Comparison of ENCODE assay signal across 27 mouse cellular contexts in the genomic region with DNA sequence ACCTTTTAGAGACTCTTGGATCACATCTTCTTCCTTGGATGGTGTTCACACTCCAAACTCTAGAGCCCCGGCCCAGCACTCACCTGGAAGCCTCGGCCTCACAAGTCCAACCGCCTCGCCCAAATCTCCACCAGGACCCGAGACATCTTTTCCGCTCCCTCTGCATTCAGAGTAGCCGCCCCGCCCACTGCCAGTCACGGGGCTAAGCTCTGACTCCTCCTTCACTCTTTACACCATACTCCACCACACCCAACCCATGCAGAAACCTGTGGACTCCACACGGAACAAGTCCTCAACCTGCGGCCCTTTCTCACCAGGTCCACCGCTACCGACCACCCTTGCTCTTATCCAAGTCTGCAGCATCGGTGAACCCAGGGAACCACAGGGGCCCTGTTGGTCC. TPM values are rescaled to one million over a fixed set of nuclear protein-coding genes. Genes with fewer than 3 reads are reported as not detected.
DNase-seq lines count a peak whose midpoint lies in the region; ATAC-seq and TF ChIP-seq lines count a peak whose summit lies in the region.
"Had no signal": no experiment of that assay in that cellular context is flagged by ENCODE, and none has a peak within 500 bp of the region (broad histone marks: within the 10 kb centered on the region; RNA-seq: fewer than 3 reads in every experiment).

No protein-coding gene starts in this region.

- ATAC-seq in limb, embryonic 12.5 days (ENCODE audit: insufficient number of reproducible peaks, insufficient read depth, low FRiP score, low TSS enrichment, low read depth), result 0 out of 2 replicates have a peak, but pooled peaks have one; percentile 26
- peak; percentile 64 for ATAC-seq in intestine, embryonic 16.5 days
- ATAC-seq: forebrain, embryonic 14.5 days had no signal

- no peak for DNase-seq in heart, embryonic 10.5 days (ENCODE audit: low spot score)
- DNase-seq in heart, adult 11 months, result no peak
- no peak for DNase-seq in limb, embryonic 10.5 days (ENCODE audit: low spot score)
- DNase-seq in kidney, adult 2 months, result no peak
- no peak for DNase-seq in midbrain, embryonic 10.5 days (ENCODE audit: low spot score)
- DNase-seq in urinary bladder, postnatal 25 days (ENCODE audit: low spot score), result no peak
- DNase-seq: adrenal gland, postnatal 10 days; cerebellum, adult 8-10 months; cerebellum, postnatal 36 days; gastrocnemius, postnatal 25 days; heart, adult 18-20 months; heart, postnatal 36 days; kidney, adult 8-10 months; kidney, postnatal 4 days; lung, postnatal 36 days; thymus, adult 18-20 months; thymus, postnatal 25 days had no signal

- no peak overlapping the region for H3K9ac ChIP-seq in limb, embryonic 12.5 days (replicated peaks)
- H3K9ac ChIP-seq in intestine, embryonic 16.5 days (ENCODE audit: low read depth, low read length), result no peak overlapping the region
- H3K9ac ChIP-seq: embryonic facial prominence, embryonic 12.5 days; heart, embryonic 15.5 days; hindbrain, embryonic 12.5 days; liver, embryonic 15.5 days; lung, embryonic 15.5 days; midbrain, embryonic 12.5 days had no signal

- no peak overlapping the region for H3K4me2 ChIP-seq in limb, embryonic 12.5 days
- H3K4me2 ChIP-seq in intestine, embryonic 16.5 days (ENCODE audit: low read depth, low read length), result no peak overlapping the region
- H3K4me2 ChIP-seq: embryonic facial prominence, embryonic 12.5 days; heart, embryonic 15.5 days; hindbrain, embryonic 12.5 days; liver, embryonic 15.5 days; lung, embryonic 15.5 days; midbrain, embryonic 12.5 days had no signal

- TF ChIP-seq CTCF in kidney, adult 2 months (conservative IDR thresholded peaks at IDR 0.05; ENCODE audit: insufficient read depth, insufficient read length, low read depth, low read length), result no peak

- no peaks in the 10 kb centered on the region for H3K9me3 ChIP-seq in heart, embryonic 10.5 days
- H3K9me3 ChIP-seq in limb, embryonic 12.5 days, result no peaks in the 10 kb centered on the region; the same call in 1 of the 2 replicates
- H3K9me3 ChIP-seq in limb, embryonic 10.5 days (replicated peaks), result no peaks in the 10 kb centered on the region
- H3K9me3 ChIP-seq in intestine, embryonic 16.5 days (ENCODE audit: control insufficient read depth, low read length), result no peaks in the 10 kb centered on the region
- 0 out of 2 replicates have a peak, but pooled peaks cover 3% of the 10 kb centered on the region for H3K9me3 ChIP-seq in midbrain, embryonic 10.5 days (replicated peaks)
- H3K9me3 ChIP-seq: embryonic facial prominence, embryonic 12.5 days; heart, embryonic 15.5 days; hindbrain, embryonic 12.5 days; liver, embryonic 15.5 days; lung, embryonic 15.5 days; midbrain, embryonic 12.5 days had no signal

- WGBS in heart, embryonic 10.5 days, result 75% methylated on average over 14 of the region's 14 CpGs
- 88% methylated on average over 14 of the region's 14 CpGs for WGBS in limb, embryonic 12.5 days
- 83% methylated on average over 14 of the region's 14 CpGs for WGBS in limb, embryonic 10.5 days
- 86% methylated on average over 14 of the region's 14 CpGs for WGBS in intestine, embryonic 16.5 days
- 90% methylated on average over 14 of the region's 14 CpGs for WGBS in kidney, adult 2 months
- 76% methylated on average over 14 of the region's 14 CpGs for WGBS in midbrain, embryonic 10.5 days

- no peaks in the 10 kb centered on the region for H3K27me3 ChIP-seq in heart, embryonic 10.5 days (ENCODE audit: insufficient read depth, poor library complexity, severe bottlenecking)
- H3K27me3 ChIP-seq in limb, embryonic 12.5 days, result no peaks in the 10 kb centered on the region
- H3K27me3 ChIP-seq in limb, embryonic 10.5 days (ENCODE audit: low read depth, poor library complexity, severe bottlenecking), result no peaks in the 10 kb centered on the region
- no peaks in the 10 kb centered on the region for H3K27me3 ChIP-seq in intestine, embryonic 16.5 days (replicated peaks; ENCODE audit: control insufficient read depth, insufficient read depth, low read length)
- no peaks in the 10 kb centered on the region for H3K27me3 ChIP-seq in kidney, adult 2 months (replicated peaks; ENCODE audit: control insufficient read depth, insufficient read depth, low read length)
- H3K27me3 ChIP-seq in midbrain, embryonic 10.5 days (ENCODE audit: low read depth, poor library complexity, severe bottlenecking), result no peaks in the 10 kb centered on the region
- H3K27me3 ChIP-seq: embryonic facial prominence, embryonic 12.5 days; heart, embryonic 15.5 days; hindbrain, embryonic 12.5 days; liver, embryonic 15.5 days; lung, embryonic 15.5 days; midbrain, embryonic 12.5 days had no signal

- no peak for TF ChIP-seq POLR2A in kidney, adult 2 months (IDR thresholded peaks at IDR 0.05; ENCODE audit: low read depth, low read length)

- peaks cover 17% of the 10 kb centered on the region for H3K4me1 ChIP-seq in heart, embryonic 10.5 days
- H3K4me1 ChIP-seq in limb, embryonic 12.5 days (replicated peaks), result peaks cover 8% of the 10 kb centered on the region
- peaks cover 24% of the 10 kb centered on the region for H3K4me1 ChIP-seq in limb, embryonic 10.5 days
- H3K4me1 ChIP-seq in intestine, embryonic 16.5 days (ENCODE audit: control insufficient read depth, insufficient read depth, low read length), result no peaks in the 10 kb centered on the region; the same call in 1 of the 2 replicates
- H3K4me1 ChIP-seq in kidney, adult 2 months (ENCODE audit: control insufficient read depth, insufficient read depth, low read length), result peaks cover 9% of the 10 kb centered on the region
- 0 out of 2 replicates have a peak, but pooled peaks cover 3% of the 10 kb centered on the region for H3K4me1 ChIP-seq in midbrain, embryonic 10.5 days
- H3K4me1 ChIP-seq: liver, embryonic 15.5 days; midbrain, embryonic 12.5 days had no signal

- peak overlapping the region; percentile 39; the same call in 1 of the 2 replicates for H3K27ac ChIP-seq in heart, embryonic 10.5 days
- H3K27ac ChIP-seq in limb, embryonic 12.5 days, result no peak overlapping the region
- H3K27ac ChIP-seq in limb, embryonic 10.5 days, result no peak overlapping the region
- H3K27ac ChIP-seq in intestine, embryonic 16.5 days (ENCODE audit: low read length), result no peak overlapping the region
- no peak overlapping the region for H3K27ac ChIP-seq in kidney, adult 2 months (ENCODE audit: insufficient read depth, low read depth, low read length)
- no peak overlapping the region for H3K27ac ChIP-seq in midbrain, embryonic 10.5 days (replicated peaks)
- H3K27ac ChIP-seq: embryonic facial prominence, embryonic 12.5 days; heart, embryonic 15.5 days; hindbrain, embryonic 12.5 days; kidney, postnatal 0 days; liver, embryonic 15.5 days; lung, embryonic 15.5 days; midbrain, embryonic 12.5 days had no signal

- H3K4me3 ChIP-seq in heart, embryonic 10.5 days, result no peak overlapping the region
- H3K4me3 ChIP-seq in limb, embryonic 12.5 days (replicated peaks), result no peak overlapping the region
- no peak overlapping the region for H3K4me3 ChIP-seq in limb, embryonic 10.5 days
- H3K4me3 ChIP-seq in intestine, embryonic 16.5 days (ENCODE audit: low read length), result no peak overlapping the region
- H3K4me3 ChIP-seq in kidney, adult 2 months (ENCODE audit: insufficient read depth, low read depth, low read length), result no peak overlapping the region
- no peak overlapping the region for H3K4me3 ChIP-seq in midbrain, embryonic 10.5 days
- H3K4me3 ChIP-seq: embryonic facial prominence, embryonic 12.5 days; heart, embryonic 15.5 days; hindbrain, embryonic 12.5 days; liver, embryonic 15.5 days; lung, embryonic 15.5 days; midbrain, embryonic 12.5 days had no signal

- H3K36me3 ChIP-seq in heart, embryonic 10.5 days, result no peaks in the 10 kb centered on the region
- no peaks in the 10 kb centered on the region for H3K36me3 ChIP-seq in limb, embryonic 12.5 days
- H3K36me3 ChIP-seq in limb, embryonic 10.5 days, result 0 out of 2 replicates have a peak, but pooled peaks cover 5% of the 10 kb centered on the region
- H3K36me3 ChIP-seq in intestine, embryonic 16.5 days (ENCODE audit: control insufficient read depth, insufficient read depth, low read length), result no peaks in the 10 kb centered on the region
- no peaks in the 10 kb centered on the region for H3K36me3 ChIP-seq in kidney, adult 2 months (ENCODE audit: control insufficient read depth, insufficient read depth, low read length)
- H3K36me3 ChIP-seq in midbrain, embryonic 10.5 days, result no peaks in the 10 kb centered on the region
- H3K36me3 ChIP-seq: embryonic facial prominence, embryonic 12.5 days; heart, embryonic 15.5 days; hindbrain, embryonic 12.5 days; liver, embryonic 15.5 days; lung, embryonic 15.5 days; midbrain, embryonic 12.5 days had no signal

RNA-seq across cellular contexts. Expression of a gene that starts 23.7 kb away (rescaled TPM):
- 25.1 and 28.9 TPM in 2 replicates for polyA plus RNA-seq in heart, embryonic 10.5 days (2016; fragmentation: Nextera tagmentation; extraction: Ambion mirVana)
- 46.9 and 48.6 TPM in 2 replicates for polyA plus RNA-seq in limb, embryonic 12.5 days (2016; fragmentation: Nextera tagmentation; extraction: Ambion mirVana)
- polyA plus RNA-seq in limb, embryonic 10.5 days (2016; fragmentation: Nextera tagmentation; extraction: Ambion mirVana), result 26.6 and 37.3 TPM in 2 replicates
- 31.2 and 32.8 TPM in 2 replicates for polyA plus RNA-seq in intestine, embryonic 16.5 days (2015; fragmentation: Nextera tagmentation; extraction: Ambion mirVana)
- 21.4 and 27.7 TPM in 2 replicates for polyA plus RNA-seq in kidney, adult 2 months (2012; rRNA removed)
- polyA plus RNA-seq in midbrain, embryonic 10.5 days (2016; fragmentation: Nextera tagmentation; extraction: Ambion mirVana), result 28.2 and 37.8 TPM in 2 replicates
